Mouse (Mus musculus): Measurements from ENCODE around the gene Wdr31.

DNA sequence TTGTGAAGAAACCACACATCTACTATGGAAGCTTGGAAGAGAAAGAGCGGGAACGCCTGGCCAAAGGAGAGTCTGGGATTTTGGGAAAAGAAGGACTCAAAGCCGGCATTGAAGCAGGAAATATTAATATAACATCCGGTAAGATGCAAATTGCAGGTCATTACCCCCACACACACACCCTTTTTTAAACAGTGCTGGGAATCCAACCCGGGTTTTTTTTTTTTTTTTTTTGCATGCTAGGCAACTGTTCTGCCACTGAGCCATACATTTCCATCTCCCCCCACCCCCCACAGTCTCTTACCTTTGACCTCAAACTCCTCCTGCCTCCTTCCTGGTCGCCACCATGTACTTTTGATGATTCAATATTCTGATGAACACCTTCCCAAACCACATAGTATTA, 61.1 kb downstream of the Wdr31 start:
- no peak for TF ChIP-seq POLR2A (IDR thresholded peaks at IDR 0.05; ENCODE audit: insufficient read depth, low read depth, low read length)
- no peak for TF ChIP-seq CTCF (IDR thresholded peaks at IDR 0.05; ENCODE audit: insufficient read depth, low read depth, low read length)
